ENCODE assay signal across 22 mouse cellular contexts in the genomic region with DNA sequence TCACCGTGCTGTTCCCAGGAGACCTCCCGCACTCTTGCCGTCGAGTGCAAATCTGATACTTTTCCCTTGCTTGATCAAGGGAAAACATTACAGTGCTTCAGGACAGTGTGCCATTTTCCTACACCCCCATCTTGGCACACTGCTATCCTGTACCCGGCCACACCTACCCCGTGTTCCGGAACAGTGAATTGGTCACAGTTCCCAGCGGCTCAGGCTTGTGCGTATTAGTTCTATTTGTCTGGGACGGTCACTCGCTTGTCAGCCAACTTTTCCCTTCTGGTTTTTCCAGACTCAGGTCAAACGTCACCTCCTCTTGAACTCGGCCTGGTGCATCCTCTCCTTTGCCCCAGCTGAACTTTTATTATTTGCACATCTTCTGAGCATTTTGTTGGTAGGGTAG. TPM values are rescaled to one million over a fixed set of nuclear protein-coding genes. Genes with fewer than 3 reads are reported as not detected.
DNase-seq lines count a peak whose midpoint lies in the region; TF ChIP-seq lines count a peak whose summit lies in the region.
"Had no signal": no experiment of that assay in that cellular context is flagged by ENCODE, and none has a peak within 500 bp of the region (broad histone marks: within the 10 kb centered on the region; RNA-seq: fewer than 3 reads in every experiment).

No protein-coding gene starts in this region.

- peaks cover 79% of the 10 kb centered on the region for H3K4me1 ChIP-seq in E14TG2a.4 (replicated peaks; ENCODE audit: low read depth, low read length)
- H3K4me1 ChIP-seq: embryonic facial prominence, embryonic 10.5 days; embryonic facial prominence, embryonic 13.5 days; forebrain, embryonic 12.5 days; forebrain, embryonic 15.5 days; hindbrain, embryonic 10.5 days; hindbrain, embryonic 13.5 days had no signal

- H3K9me3 ChIP-seq in E14TG2a.4 (ENCODE audit: low read length) = no peaks in the 10 kb centered on the region
- H3K9me3 ChIP-seq: embryonic facial prominence, embryonic 10.5 days; embryonic facial prominence, embryonic 13.5 days; forebrain, embryonic 12.5 days; forebrain, embryonic 15.5 days; hindbrain, embryonic 10.5 days; hindbrain, embryonic 13.5 days had no signal

- H3K36me3 ChIP-seq in E14TG2a.4 (ENCODE audit: insufficient read depth, low read length) = no peaks in the 10 kb centered on the region
- H3K36me3 ChIP-seq: embryonic facial prominence, embryonic 10.5 days; embryonic facial prominence, embryonic 13.5 days; forebrain, embryonic 12.5 days; forebrain, embryonic 15.5 days; hindbrain, embryonic 10.5 days; hindbrain, embryonic 13.5 days had no signal

- H3K27me3 ChIP-seq in E14TG2a.4 (ENCODE audit: insufficient read depth, low read length) = no peaks in the 10 kb centered on the region
- H3K27me3 ChIP-seq: forebrain, embryonic 12.5 days; forebrain, embryonic 15.5 days had no signal

- TF ChIP-seq CTCF in E14TG2a.4 (conservative IDR thresholded peaks at IDR 0.05; ENCODE audit: low read length) = no peak

- peak; percentile 92 for DNase-seq in heart, adult 11 months
- DNase-seq in heart, postnatal 10 days = no peak
- peak; percentile 17 for DNase-seq in kidney, adult 9 months
- no peak for DNase-seq in kidney, postnatal 10 days
- peak; percentile 22 for DNase-seq in skeletal muscle tissue, adult 2 months (ENCODE audit: low read depth, low spot score)
- DNase-seq: adrenal gland, adult 8-10 months; adrenal gland, postnatal 25 days; cerebellum, adult 11-12 months; cerebellum, adult 8-10 months; cerebellum, postnatal 10 days; cerebellum, postnatal 36 days; embryo, embryonic 11 days; gastrocnemius, postnatal 14 days; heart, postnatal 36 days had no signal

- peak overlapping the region; percentile 32 for H3K4me3 ChIP-seq in E14TG2a.4 (replicated peaks; ENCODE audit: low read length)
- H3K4me3 ChIP-seq: embryonic facial prominence, embryonic 10.5 days; embryonic facial prominence, embryonic 13.5 days; erythroblast, embryonic 14.5 days; forebrain, embryonic 12.5 days; forebrain, embryonic 15.5 days; hindbrain, embryonic 10.5 days; hindbrain, embryonic 13.5 days had no signal

- intact Hi-C loops in heart, postnatal 10 days (cut with DNase I) = no loop called here

RNA-seq across cellular contexts. Expression of gene Fbxo47, which starts 20.8 kb away (rescaled TPM):
- total RNA-seq in heart, postnatal 10 days (2021) = under 1 TPM; 0.55 to 0.69 TPM

Comparison
In these comparisons a context has a peak if more than half of its experiments do, and no peak if none do; other contexts are left out.
1. DNase-seq: peak in heart, adult 11 months (single experiment), kidney, adult 9 months (single experiment) and skeletal muscle tissue, adult 2 months (single experiment); none in heart, postnatal 10 days (0 of 2) and kidney, postnatal 10 days (single experiment).